Mouse (Mus musculus): ENCODE measurements around the gene Rps6ka5. TPM values are rescaled to one million over a fixed set of nuclear protein-coding genes. Genes with fewer than 3 reads are reported as not detected.

Rps6ka5 gene
- polyA plus RNA-seq, 1 experiment from 2014 or later = 4.9 TPM

DNA sequence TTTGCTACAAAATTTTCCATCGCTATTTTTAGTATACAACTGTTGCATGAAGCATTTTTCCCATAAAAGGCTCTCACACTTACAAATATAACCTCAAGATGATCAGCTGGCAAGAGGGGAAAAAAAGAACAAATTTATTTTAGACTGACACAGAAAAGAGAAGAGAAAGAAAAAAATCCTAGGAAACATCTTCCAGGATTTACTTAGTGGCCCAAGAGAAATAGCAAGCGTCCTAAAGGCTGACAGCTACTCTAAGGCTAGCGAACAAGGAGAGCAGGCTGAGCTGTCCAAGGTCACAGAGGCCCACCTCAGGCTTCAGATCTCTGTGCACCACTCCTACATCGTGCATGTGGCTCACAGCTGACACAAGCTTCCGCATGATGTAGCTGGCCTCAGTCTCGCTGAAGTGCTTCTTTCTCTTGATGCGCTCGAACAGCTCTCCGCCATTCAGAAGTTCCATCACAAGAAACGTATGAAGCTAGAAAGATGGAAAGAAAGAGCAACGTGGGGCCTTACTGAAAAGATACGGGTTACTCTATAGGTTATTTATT lies 156.2 kb downstream of the Rps6ka5 start:
- no peak overlapping the region for H3K9ac ChIP-seq (replicated peaks)
- no peak overlapping the region for H3K4me2 ChIP-seq
- 89% methylated on average over 12 of the region's 12 CpGs for WGBS

DNA sequence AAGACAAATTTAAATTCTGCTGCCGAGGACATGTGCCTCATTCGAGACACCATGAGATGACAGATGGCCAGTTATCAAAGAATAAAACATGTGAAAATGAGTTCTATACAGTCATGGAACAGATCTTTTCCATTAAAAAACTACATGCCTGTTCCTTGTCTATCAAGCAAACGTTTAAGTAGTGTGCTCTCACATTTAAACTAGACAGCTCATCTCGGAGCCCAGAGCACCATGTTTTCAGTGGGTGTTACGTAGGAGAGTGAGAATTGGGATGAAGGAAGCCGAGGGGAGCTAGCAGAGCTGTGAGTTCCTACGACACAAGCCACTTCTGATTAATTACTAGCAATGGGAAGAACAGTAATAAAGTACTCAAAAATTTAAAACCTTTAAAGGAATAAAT lies 158.0 kb downstream of the Rps6ka5 start:
- Histone ChIP-seq H3K9me3 (replicated peaks) (no peaks in the 10 kb centered on the region), H3K4me3 (replicated peaks) (no peak overlapping the region), H3K36me3 (peaks cover 7% of the 10 kb centered on the region; the same call in 1 of the 2 replicates), H3K4me2 (no peak overlapping the region), H3K27ac (replicated peaks) (no peak overlapping the region), H3K27me3 (replicated peaks) (no peaks in the 10 kb centered on the region), H3K9ac (replicated peaks) (no peak overlapping the region), H3K4me1 (no peaks in the 10 kb centered on the region)
- ATAC-seq (ENCODE audit: low FRiP score) = no peak
- 84% methylated on average over 7 of the region's 7 CpGs for WGBS

More for the DNA sequence above, 156.2 kb downstream of the Rps6ka5 start:
- no peak overlapping the region for H3K4me3 ChIP-seq (replicated peaks)
- no peaks in the 10 kb centered on the region for H3K27me3 ChIP-seq (replicated peaks)
- peaks cover 12% of the 10 kb centered on the region for H3K36me3 ChIP-seq
- H3K9me3 ChIP-seq (replicated peaks) = no peaks in the 10 kb centered on the region
- H3K4me1 ChIP-seq = no peaks in the 10 kb centered on the region
- no peak for ATAC-seq (ENCODE audit: low FRiP score)
- no peak overlapping the region for H3K27ac ChIP-seq (replicated peaks)

DNA sequence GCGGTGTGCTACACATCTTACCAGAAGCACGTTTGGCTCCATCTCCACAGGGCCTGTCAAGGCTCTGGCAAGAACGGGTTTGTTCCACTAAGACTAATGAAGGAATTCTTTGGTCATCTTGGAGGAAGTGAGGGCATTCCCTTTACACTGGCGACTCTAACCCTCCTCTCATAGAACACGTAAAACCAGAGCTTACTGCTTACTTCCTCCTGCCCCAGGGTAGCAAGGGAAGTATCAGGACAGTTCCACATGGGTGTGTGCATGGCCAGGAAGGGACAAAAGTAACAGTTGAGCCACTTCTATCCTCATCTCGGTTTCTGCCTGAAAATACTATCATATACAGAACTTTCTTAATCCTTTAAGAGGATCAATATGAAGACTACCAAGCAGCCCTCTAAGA lies 158.7 kb downstream of the Rps6ka5 start:
- 88% methylated on average over 6 of the region's 6 CpGs for WGBS
- no peak for ATAC-seq (ENCODE audit: low FRiP score)
- no peaks in the 10 kb centered on the region for H3K9me3 ChIP-seq (replicated peaks)

DNA sequence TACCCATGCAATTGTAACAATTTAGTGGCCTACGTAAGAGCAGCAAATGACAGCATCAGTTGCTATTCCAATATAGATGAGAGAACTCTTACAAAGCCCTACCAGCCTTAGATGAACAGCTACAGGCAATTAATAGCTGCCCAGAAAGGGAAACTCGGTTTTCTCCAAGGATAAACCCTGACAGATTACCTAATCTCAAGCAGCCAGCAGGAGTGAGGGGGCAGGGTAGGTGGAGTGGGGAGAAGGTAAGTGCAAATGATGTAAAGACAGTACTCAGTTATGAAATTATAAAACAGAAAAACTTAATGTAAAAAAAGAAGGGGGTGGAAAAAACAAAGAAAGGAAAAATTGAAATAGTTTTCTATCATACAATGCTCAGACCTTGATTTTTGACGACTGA lies 159.2 kb downstream of the Rps6ka5 start:
- H3K4me1 ChIP-seq = no peaks in the 10 kb centered on the region
- peaks cover 8% of the 10 kb centered on the region; the same call in 1 of the 2 replicates for H3K36me3 ChIP-seq
- no peak overlapping the region for H3K4me3 ChIP-seq (replicated peaks)
- no peak for ATAC-seq (ENCODE audit: low FRiP score)
- H3K9me3 ChIP-seq (replicated peaks) = no peaks in the 10 kb centered on the region
- H3K27me3 ChIP-seq (replicated peaks) = no peaks in the 10 kb centered on the region
- no peak overlapping the region for H3K9ac ChIP-seq (replicated peaks)
- 87% methylated on average over 3 of the region's 3 CpGs for WGBS
- H3K27ac ChIP-seq (replicated peaks) = no peak overlapping the region
- no peak overlapping the region for H3K4me2 ChIP-seq

More for the DNA sequence above, 158.7 kb downstream of the Rps6ka5 start:
- Histone ChIP-seq H3K4me1 (no peaks in the 10 kb centered on the region), H3K27ac (replicated peaks) (no peak overlapping the region), H3K4me3 (replicated peaks) (no peak overlapping the region), H3K27me3 (replicated peaks) (no peaks in the 10 kb centered on the region), H3K4me2 (no peak overlapping the region), H3K36me3 (peaks cover 10% of the 10 kb centered on the region), H3K9ac (replicated peaks) (no peak overlapping the region)

DNA sequence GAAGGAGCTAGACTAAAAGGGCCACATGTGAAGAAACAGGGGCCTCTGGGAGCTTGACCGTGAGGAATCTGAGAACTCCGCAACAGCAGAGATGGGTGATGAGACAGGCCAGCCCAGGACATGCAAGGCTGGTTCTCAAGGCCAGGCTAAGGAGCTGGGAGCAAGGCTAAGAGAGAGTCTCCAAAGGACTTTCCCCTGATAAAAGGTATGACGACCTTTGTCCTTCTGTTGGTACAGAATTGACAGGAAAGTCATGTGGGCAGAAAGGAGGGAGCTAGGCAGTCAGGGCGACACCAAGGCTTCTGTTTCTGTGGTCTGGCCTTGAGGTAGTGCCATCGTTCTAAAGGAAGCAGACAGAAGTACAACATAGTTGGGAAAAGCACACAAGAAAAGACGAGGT lies 173.1 kb downstream of the Rps6ka5 start:
- H3K36me3 ChIP-seq = 0 out of 2 replicates have a peak, but pooled peaks cover 3% of the 10 kb centered on the region
- H3K9me3 ChIP-seq (replicated peaks) = no peaks in the 10 kb centered on the region
- H3K4me3 ChIP-seq (replicated peaks) = no peak overlapping the region
- WGBS = 95% methylated on average over 6 of the region's 6 CpGs
- ATAC-seq (ENCODE audit: low FRiP score) = no peak
- no peaks in the 10 kb centered on the region for H3K27me3 ChIP-seq (replicated peaks)
- H3K4me1 ChIP-seq = no peaks in the 10 kb centered on the region
- no peak overlapping the region for H3K9ac ChIP-seq (replicated peaks)
- no peak overlapping the region for H3K4me2 ChIP-seq
- H3K27ac ChIP-seq (replicated peaks) = no peak overlapping the region

DNA sequence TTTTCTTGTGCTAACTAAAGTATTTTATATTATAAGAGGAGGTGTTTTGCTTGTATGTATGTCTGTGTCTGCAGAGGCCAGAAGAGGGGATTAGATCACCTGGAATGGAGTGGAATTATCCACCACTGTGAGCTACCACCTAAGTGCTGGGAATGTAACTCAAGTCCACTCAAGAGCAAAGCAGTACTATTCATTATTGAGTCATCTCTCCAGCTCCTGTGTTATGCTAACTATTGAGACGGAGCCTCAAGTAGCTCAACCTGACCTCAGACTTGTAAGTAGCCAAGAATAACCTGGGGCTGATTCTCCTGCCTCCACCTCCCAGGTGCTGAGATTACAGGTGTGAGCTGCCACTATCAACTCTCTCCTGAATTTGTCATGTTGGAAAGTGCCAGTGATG lies 174.8 kb downstream of the Rps6ka5 start:
- Histone ChIP-seq H3K9ac (replicated peaks) (no peak overlapping the region), H3K4me3 (replicated peaks) (no peak overlapping the region), H3K27ac (replicated peaks) (no peak overlapping the region), H3K27me3 (replicated peaks) (no peaks in the 10 kb centered on the region), H3K9me3 (replicated peaks) (no peaks in the 10 kb centered on the region), H3K4me2 (no peak overlapping the region), H3K4me1 (no peaks in the 10 kb centered on the region), H3K36me3 (0 out of 2 replicates have a peak, but pooled peaks cover 3% of the 10 kb centered on the region)
- 78% methylated on average over 1 of the region's 1 CpGs for WGBS
- ATAC-seq (ENCODE audit: low FRiP score) = no peak

DNA sequence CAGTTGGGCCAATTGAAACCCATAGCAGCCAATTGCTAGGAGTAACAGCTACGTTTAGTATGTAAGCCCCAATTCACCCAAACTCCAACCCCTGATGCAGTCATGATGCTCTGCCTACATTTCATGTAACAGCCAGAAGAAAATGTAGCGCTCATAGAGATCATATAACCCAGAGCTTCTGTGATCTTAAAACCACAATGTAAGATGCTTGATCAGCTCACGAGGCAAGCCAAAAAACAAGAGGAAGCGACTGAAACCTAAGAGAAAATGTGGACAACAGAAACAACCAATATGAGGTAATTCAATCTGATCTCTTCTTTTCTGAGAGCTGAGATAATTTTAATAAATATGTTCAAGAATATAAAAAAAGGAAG lies 182.6 kb downstream of the Rps6ka5 start:
- H3K36me3 ChIP-seq = no peaks in the 10 kb centered on the region
- H3K9me3 ChIP-seq (replicated peaks) = no peaks in the 10 kb centered on the region
- H3K27me3 ChIP-seq (replicated peaks) = no peaks in the 10 kb centered on the region
- no peak overlapping the region for H3K4me2 ChIP-seq
- H3K4me1 ChIP-seq = no peaks in the 10 kb centered on the region
- no peak overlapping the region for H3K4me3 ChIP-seq (replicated peaks)
- no peak overlapping the region for H3K9ac ChIP-seq (replicated peaks)
- no peak overlapping the region for H3K27ac ChIP-seq (replicated peaks)
- no peak for ATAC-seq (ENCODE audit: low FRiP score)
- WGBS = 92% methylated on average over 4 of the region's 4 CpGs

DNA sequence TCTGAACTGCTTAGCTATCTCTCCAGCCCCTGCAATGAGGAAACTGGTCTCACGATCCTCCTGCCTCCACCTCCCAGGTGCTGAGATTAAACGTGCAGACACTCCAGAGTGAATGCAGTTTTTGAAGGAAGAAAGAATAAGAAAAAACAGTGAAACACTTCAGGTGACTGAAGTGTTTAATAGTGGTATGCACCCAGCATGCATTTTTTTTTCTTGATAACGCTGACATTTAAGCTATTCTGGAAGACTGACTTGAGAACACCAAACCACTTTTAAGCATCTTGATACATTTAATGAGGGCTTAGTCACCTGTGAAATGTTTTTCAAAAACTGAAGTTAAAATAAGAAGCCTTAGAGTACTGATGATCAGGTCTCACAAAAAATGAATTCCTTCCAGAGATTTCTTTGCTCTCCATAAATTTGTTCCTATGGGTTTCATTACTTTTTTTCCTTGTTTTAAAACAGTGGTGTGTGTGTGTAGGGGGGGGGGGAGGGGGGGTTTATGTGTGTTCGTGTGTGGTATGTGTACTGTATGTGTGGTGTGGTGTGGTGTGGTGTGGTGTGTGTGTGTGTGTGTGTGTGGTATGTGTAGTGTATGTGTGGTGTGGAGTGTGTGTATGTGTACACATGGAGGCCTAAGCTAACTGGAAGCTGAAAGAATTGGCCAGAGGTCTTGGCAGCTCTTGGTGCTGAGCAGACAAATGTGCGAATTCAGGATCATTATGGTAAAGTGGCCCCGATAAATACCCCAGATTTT lies 183.2 kb downstream of the Rps6ka5 start:
- H3K9ac ChIP-seq (replicated peaks) = no peak overlapping the region
- H3K9me3 ChIP-seq (replicated peaks) = no peaks in the 10 kb centered on the region
- no peak overlapping the region for H3K27ac ChIP-seq (replicated peaks)
- no peaks in the 10 kb centered on the region for H3K27me3 ChIP-seq (replicated peaks)
- no peaks in the 10 kb centered on the region for H3K36me3 ChIP-seq
- H3K4me1 ChIP-seq = no peaks in the 10 kb centered on the region
- WGBS = 80% methylated on average over 6 of the region's 6 CpGs
- no peak overlapping the region for H3K4me2 ChIP-seq
- no peak overlapping the region for H3K4me3 ChIP-seq (replicated peaks)
- no peak for ATAC-seq (ENCODE audit: low FRiP score)

DNA sequence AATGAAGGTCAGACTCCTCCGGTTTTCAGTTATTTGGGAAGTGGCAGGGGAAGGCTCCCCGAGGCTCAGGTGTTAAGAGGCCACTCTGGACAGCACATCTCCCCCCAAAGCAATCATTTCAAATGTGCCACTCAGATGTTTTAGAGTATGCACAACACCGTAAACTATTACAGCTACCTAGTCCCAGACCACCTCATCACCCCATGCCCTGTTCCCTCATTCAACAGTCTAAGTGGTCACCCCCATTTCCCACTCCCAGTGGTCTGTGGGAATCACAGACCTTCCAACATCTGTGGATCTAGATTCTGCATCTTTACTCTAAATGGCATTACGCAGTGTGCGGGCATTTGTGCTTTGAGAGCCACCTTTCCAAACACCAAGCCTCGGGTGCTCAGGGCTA lies 184.3 kb downstream of the Rps6ka5 start:
- WGBS = 89% methylated on average over 6 of the region's 6 CpGs
- H3K36me3 ChIP-seq = no peaks in the 10 kb centered on the region
- H3K27ac ChIP-seq (replicated peaks) = no peak overlapping the region
- no peaks in the 10 kb centered on the region for H3K4me1 ChIP-seq
- H3K4me3 ChIP-seq (replicated peaks) = no peak overlapping the region
- no peak overlapping the region for H3K4me2 ChIP-seq
- H3K27me3 ChIP-seq (replicated peaks) = no peaks in the 10 kb centered on the region
- no peak for ATAC-seq (ENCODE audit: low FRiP score)
- H3K9ac ChIP-seq (replicated peaks) = no peak overlapping the region
- H3K9me3 ChIP-seq (replicated peaks) = no peaks in the 10 kb centered on the region

DNA sequence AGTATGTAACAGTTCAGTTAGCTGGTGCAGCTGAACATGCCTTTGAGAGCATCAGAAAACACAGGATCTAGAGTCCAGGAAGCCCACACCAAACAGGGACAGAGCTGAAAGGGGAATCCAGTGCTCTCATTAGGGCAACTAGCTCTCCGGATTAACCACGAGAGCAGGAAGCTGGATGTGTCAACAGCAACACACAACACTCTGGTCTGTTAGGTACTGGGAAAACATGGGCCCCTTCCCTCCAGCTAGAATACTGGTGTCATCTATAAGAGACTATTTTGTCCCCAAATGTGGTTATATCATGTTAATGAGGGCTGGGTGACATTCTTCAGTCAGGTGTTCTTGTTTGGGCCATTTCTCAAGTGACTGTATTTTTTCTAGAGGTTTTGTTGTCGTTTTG lies 184.7 kb downstream of the Rps6ka5 start:
- Histone ChIP-seq H3K4me1 (no peaks in the 10 kb centered on the region), H3K4me3 (replicated peaks) (no peak overlapping the region), H3K36me3 (no peaks in the 10 kb centered on the region), H3K9me3 (replicated peaks) (no peaks in the 10 kb centered on the region), H3K9ac (replicated peaks) (no peak overlapping the region), H3K27ac (replicated peaks) (no peak overlapping the region), H3K4me2 (no peak overlapping the region), H3K27me3 (replicated peaks) (no peaks in the 10 kb centered on the region)
- WGBS = 64% methylated on average over 3 of the region's 3 CpGs
- ATAC-seq (ENCODE audit: low FRiP score) = no peak

DNA sequence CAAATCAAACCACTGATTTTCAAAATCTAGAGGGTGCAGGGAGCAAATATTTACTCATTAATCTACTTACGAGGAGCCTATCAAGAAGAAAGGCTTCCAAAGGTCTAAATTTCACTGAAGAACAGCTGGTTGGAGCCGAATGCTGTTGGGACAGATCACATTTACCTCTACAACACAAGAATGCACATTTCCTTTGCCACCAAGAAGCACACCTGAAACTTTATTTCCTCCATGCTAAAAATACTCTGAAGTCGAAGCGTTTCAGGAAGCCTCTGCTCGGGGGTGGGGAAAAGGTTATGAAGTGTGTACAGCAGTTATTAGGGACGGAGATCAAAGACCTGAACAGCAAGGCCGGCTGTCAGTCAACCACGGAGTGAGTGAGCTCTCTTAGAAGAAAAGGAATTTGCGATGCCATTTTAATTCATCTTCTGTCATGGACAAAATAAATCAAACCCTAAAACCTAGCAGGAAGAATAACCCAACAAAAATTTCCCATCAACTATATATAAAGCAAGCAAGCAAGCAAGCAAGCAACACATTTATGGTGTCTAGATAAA lies 187.5 kb downstream of the Rps6ka5 start:
- Histone ChIP-seq H3K4me2 (no peak overlapping the region), H3K4me3 (replicated peaks) (no peak overlapping the region), H3K27me3 (replicated peaks) (no peaks in the 10 kb centered on the region), H3K27ac (replicated peaks) (no peak overlapping the region), H3K36me3 (no peaks in the 10 kb centered on the region), H3K9me3 (replicated peaks) (no peaks in the 10 kb centered on the region), H3K4me1 (0 out of 2 replicates have a peak, but pooled peaks cover 4% of the 10 kb centered on the region), H3K9ac (replicated peaks) (no peak overlapping the region)
- WGBS = 69% methylated on average over 9 of the region's 9 CpGs
- ATAC-seq (ENCODE audit: low FRiP score) = no peak

Measured in neural tube, embryonic 15.5 days (tissue).